Mouse (Mus musculus): Measurements from ENCODE around the gene Ldb2.

Gene Ldb2

DNA sequence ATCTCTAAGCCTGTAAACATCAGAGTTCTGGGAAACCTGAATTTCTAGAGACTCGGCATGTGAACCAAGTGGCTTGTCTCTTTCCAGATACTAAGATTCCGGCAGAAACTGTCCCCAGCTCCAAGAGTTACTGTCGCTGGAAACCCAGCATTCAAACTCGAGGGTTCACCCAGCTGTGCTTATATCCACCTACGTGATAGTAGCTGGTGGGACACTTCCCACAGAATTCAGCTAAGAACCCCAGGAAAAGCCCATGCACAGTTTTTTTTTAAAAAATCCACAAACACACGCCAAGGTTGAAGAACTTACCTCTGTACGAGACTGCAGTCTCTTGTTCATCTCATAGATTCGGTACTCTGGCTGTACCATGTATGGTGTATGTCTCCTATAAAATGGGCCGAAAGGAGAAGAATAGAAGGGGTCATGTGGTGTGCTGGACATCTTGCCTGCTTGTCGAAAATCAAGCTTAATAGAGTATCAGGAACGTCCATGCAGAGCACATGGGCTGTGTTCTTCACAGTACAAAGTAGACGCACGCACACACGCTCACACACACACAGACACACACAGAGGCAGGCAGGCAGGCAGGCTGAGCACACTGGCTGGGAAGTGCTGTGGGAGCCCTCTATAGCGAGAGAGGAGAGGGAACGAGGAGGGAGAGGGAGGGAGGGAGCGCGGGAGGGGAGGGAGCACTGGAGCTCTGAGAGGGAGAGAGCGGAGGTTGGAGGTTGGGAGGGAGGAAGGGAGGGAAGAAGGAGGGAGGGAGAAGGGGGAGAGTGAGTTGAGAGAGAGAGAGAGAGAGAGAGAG is at the start of gene Ldb2:
TSS of gene Ldb2 (minus strand) at position 628 of the 808 bp plus-strand sequence.
- DNase-seq (ENCODE audit: low spot score), result no peak

DNA sequence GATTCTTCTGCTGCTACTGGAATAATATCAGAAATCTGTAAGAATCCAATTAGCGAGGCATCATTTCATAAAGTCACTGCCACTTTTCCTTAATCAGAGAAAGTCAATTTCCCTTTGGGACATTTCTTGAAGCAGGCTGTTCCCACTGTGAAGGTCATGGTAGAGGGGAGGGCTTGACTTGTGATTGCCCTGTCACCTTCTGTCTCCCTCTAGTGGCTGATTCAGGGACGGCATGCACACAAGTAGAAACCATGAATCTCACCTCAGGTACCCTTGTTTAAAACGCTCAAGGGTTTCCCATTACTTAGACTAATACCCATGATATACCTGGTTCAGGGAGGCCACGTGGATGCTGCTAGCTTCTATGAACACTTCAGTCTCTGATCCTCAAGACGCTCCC is 31.8 kb upstream of the Ldb2 start:
- no peak for DNase-seq (ENCODE audit: low spot score)

DNA sequence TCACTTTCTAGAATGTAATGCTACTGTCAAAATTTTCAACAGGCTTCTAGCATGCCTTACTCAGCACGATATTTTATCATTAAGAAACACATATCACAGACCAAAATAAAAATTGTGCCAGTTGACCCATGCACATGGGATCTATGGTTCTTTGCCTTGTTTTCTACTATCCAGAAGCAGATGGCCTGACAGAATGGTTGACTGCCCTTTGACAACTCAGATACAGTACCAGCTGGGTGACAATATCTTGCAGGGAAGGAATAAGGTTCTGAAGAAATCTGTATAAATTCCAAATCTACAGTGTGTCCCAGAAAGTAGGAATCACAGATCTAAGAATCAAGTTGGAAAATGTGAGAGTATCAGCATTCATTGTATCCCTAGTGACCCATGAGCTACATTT is 16.0 kb upstream of the Ldb2 start:
- DNase-seq (ENCODE audit: low spot score), result no peak

DNA sequence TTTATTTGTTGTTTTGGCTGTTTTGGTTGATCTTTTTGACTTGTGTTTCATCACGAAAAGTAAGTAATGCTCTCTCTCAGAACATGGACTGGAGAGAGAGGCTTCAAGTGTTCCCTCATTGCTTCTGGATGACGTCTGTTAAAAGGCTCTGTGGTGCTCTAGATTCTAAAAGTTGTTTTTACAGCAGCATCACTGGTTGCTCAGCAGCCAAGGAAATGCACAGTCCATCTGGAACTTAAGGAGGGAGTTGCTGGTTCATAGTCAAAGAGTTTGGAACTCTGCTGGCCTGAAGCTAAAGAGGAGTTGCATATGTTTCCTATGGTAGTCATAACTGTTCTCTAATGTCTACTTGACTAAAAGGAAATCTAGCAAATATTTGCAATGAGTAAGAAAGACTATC is 6.5 kb upstream of the Ldb2 start:
- DNase-seq (ENCODE audit: low spot score), result no peak

DNA sequence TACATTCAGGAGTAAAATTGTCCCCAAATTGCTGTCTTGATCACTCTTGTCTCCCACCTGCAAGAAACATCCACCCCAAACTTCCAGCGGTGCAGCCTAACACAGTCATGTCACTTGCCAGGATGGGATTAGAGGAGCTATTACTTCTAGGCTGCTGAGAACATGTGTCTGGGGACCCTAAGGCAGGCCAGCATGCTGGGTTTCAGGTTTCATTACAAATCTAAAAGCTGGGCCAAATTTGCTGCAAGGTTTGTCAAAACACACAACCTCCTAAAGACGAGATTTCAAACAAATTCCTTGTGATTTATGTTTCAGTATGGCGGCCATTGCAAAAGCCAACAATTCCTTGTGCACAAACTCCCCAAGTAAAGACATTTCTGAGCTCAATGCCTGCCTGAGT is 1.6 kb upstream of the Ldb2 start:
- no peak for DNase-seq (ENCODE audit: low spot score)

DNA sequence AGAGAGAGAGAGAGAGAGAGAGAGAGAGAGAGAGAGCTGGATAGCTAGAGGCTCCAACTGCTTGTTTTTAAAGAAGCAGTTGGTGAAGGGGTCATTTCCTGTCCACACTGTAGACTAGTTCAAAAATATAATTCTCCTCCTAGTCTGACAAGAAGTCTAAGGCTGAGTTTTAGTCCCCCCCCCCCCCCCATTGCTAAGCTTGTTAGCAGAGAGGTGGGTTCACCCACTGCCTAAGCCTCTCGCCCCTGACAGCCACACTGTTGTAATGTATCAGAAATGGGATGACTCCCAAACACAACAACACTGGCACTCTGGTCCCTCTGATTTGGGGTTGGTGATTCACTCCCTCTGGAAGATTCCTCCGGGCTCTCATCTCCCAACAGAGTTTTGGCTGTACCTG is 381 bp upstream of the Ldb2 start:
- no peak for DNase-seq (ENCODE audit: low spot score)

DNA sequence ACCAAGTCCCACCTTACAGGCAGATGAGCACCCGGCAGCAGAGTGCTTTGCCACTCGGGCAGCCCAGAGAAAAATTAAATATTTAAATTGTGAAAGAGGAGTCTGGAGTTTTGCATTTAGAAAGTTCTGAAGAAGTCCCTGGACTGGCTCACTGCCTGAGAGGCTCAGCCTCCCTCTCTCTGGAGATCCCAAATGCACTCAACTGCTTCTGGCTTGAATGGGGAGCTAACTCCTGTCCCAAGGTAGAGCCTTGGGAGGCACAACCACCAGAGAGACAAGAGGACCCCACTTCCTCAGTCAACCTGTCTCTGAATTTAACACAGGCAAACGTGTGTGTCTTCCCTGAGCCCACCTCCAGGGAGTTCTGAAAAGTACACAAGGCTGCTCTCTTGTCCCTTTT is 987 bp downstream of the Ldb2 start:
- DNase-seq (ENCODE audit: low spot score), result no peak

DNA sequence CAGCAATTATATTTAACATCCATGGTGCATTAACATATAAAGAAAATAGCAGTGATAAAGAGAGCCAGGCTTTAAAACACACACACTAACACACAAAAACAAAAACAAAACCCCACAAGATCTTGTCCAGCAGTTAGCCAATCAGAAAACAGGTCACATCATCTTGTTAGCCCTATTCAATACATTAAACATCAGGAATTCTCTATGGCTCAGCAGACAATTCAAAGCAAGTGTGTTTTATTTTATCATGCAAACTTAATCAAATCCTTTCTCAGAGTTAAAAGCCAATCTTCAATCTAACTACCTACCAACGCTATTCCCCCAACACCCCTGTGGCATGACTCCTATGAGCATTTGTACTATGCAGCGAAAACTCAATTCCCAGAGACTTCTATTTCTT is 1.4 kb downstream of the Ldb2 start:
- DNase-seq (ENCODE audit: low spot score), result no peak

DNA sequence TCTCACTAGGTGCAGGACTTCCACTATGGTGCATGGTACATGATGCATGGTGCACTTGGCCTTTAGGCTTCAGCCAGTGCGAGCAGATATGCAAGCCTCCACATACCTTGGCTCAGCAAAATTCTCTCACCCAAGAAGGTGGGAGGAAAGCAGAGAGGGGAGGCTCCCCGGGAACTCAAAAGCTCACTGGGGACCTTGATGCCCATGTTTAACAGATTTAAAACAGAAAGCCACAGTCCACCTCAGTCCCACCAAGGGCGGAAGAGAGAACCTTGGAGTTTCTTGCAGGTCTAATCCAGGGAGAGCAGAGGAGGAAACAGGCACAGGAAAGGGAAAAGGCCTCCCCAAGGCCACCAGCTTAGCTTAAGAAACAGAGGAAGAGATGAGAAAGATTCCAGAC is 14.9 kb downstream of the Ldb2 start:
- DNase-seq (ENCODE audit: low spot score), result no peak

DNA sequence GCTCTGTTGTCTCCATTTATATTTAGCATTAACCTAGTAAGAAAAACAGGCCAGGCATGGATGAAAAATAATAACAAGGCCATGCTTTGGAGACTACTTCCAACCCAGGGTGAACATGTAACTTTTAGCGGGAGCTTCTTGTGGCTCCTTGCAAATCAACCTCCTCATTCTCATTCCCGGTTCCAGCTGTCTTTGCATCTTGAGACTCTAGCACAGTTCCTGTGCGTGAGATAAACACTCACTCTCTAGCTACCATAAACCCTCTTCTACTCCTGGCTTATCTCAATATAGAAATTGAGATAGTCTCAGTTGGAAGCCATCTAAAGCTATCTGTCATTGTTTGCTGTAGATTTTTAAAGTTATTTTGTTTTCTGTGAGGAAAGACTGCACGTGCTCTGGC is 20.1 kb downstream of the Ldb2 start:
- no peak for DNase-seq (ENCODE audit: low spot score)

DNA sequence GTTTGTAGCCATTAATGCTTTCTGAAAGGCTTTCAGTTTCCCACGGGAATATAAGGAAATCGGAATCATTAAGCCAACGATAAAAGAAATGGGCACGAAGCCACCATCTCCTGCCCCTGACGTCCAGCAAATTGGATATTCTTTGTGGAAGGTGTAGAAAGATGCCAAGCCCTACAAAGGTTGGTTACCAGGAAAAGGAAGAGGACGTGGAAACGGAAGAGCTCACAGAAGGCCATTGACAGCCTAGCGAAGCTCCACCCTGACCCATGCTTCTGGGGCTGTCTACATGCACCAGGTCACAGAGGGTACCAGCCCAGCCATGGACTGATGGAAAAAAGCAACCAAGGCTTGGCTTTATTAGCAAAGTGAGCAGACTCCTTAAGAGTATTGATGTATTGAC is 31.0 kb downstream of the Ldb2 start:
- no peak for DNase-seq (ENCODE audit: low spot score)

DNA sequence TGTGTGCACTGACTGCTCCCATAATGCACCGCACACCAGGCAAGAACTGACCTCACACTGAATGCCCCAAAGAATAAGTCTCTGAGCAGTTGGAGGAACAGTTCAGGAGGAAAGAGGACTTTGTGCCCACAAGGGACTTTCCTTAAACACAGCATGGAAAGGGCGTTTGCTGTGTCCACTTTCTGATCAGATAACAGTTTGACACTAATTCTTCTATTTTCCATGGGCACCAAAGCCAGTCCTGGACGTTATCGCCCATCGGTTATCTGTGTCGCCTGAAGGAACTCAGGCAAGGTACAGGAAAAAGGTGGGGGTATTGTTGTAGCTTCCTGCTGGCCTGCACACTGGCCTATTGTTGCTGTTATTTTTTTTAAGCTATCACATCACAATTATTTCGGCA is 34.6 kb downstream of the Ldb2 start:
- no peak for DNase-seq (ENCODE audit: low spot score)

DNA sequence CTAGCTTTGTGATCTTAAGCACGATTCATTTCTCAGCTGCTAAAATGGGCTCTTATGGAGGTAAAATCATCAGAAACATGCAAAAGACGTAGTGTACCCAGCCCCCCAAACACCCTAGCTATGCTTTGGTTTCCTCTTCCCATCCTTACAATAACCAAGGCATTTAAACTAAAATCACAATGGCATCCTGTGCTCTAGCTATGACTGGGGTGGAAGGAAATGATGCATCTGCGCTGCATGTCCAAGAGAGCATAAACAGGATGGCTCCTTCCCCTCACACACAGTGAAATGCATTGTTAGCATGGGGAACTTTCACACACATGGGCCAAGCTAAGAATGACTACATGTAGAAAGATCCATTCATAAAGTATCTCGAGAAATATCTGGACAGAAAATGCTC is 40.3 kb downstream of the Ldb2 start:
- DNase-seq (ENCODE audit: low spot score), result no peak

DNA sequence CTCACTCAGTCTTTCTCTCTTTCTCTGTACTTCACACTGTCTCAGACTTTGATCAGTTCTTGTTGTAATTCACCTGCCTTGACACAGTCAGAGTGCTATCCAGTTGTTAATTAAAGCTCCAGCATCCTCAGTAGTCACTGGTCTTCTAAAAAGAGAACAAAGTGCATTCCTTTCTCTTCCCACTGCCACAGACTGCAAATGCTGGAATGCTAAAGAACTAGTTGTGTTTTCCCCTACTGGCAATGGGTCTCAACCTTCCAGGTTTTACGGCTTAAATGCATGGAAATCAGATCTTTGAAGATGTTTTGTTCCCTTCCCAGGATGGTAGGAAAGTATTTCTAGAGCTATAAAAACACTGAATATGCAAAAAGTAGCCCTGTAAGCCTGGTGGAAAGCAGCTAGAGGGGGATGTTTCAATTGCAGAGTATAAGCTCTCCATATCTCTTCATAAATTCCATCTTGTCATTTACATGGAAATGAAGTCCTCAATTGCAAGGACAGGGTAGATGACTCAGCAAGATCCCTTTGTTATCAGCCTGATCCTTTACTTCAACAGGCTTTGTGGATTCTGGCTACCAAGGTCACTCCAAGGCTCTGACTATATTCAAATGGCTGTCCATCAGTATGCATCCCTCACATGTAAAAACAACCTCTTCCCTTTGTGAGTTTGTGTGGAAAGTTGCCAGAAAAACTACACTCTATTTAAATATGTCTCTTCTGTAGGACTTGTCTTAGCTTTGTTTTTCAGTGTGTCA is 45.1 kb downstream of the Ldb2 start:
- no peak for DNase-seq (ENCODE audit: low spot score)

DNA sequence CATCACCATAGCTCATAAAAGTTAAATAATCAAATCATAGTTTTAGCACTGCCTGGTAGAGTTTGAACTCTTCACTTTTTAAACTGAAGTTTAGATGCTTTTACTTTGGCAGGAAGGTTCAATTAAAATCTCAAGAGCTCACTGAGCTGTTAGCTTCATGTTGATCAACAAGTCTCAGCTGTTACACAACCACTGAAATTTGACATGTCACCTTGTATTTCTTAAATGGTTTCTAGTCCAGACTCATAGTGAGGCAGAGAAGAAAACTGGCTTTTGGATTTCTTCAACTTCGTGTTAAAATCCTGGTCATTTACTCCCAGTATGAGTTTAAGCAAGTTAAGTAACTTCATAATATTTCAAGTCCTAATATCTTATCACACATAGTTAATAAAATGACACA is 53.8 kb downstream of the Ldb2 start:
- peak; percentile 52 for DNase-seq (ENCODE audit: low spot score)

DNA sequence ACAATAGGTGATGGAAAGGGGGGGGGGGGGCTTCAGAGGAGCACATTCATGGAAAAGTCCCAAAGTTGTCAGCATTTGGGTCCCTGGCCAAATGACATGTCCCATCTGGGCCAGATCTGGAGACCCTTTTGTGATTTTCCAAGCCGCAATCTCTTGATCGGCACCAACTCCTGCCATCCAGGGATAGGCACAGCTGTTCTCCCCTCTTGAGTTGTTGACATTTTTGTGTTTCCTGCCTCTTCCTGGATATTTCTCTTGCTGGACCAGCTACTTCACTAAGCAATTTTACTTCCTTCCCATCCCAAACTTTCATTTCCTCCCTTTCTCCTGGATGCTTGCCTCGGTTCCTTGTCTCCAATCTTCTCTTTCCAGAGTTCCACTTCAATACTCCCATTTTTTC is 63.1 kb downstream of the Ldb2 start:
- no peak for DNase-seq (ENCODE audit: low spot score)

DNA sequence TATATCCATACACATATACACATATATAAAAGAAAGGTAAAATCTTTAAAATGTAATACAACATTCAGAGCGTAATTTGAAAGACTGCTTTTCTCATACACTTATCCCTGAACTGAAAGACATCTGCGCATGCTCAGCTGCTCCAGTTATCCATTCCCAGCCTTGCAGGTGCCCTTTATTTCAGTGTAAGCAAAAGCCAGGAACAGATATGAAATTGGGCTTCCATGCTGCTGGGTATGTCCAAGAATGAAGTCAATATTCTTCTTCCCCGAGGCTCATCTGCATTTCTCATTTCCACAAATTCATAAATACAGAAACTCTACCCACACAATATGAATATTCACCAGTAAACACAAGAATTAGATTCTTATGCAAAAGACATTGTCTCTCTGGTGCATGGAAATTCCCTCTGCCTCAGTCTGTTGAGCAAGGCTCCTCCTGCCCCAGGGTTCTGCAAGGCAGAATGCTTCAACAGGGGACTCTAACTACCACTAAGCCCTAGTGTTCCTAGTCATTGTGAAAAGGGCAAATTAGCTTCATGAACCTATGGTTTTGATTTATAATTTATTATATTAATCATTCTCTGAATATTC is 65.3 kb downstream of the Ldb2 start:
- no peak for DNase-seq (ENCODE audit: low spot score)

DNA sequence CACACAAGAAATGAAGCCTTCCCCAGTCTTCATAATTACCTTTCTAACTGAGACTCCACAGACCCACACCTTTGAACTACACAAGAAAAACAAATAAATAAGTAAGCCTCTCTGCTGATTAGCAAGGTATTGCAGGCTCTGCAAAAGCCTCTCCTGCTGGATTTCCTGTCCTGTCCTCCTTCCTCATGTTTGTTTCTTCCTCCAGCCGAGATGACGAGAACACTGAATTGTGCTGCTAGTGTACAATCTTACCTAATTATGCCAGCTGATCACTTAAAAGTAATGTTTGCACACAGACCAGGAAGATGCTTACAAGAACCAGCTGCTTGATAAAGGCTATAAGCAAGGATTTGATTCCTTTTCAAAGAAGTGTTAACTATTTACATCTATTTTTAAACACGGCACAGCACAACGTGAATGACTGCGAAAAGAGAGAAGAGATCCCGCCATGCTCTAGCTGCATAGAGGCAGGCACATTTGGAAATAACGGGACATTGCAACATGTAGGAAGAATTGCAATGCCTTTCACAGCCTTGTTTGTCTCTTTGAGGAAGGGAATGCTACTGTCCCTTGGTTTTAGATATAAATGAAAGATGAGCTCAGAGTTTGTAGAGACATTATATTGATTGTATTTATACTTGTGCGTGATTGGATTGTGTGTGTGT is 69.7 kb downstream of the Ldb2 start:
- DNase-seq (ENCODE audit: low spot score), result no peak

DNA sequence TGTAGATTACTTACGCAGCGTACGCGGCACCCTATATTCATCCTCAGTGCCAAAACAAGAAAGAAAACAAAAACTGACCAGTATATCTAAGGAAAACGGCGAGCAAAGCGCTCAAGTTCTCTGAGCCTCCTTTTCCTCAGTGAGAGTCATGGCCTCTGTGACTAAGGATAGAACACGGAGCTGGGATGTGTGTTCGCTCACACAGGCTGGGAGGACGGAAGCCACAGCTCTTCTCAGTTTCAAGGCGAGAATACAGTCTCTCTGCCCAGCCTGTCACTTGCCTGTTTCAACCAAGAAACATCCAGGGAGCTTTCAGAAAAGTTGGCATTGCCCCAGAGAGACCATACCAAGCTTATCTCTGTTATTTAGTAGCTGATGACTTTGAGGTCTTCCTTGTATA is 71.5 kb downstream of the Ldb2 start:
- no peak for DNase-seq (ENCODE audit: low spot score)

DNA sequence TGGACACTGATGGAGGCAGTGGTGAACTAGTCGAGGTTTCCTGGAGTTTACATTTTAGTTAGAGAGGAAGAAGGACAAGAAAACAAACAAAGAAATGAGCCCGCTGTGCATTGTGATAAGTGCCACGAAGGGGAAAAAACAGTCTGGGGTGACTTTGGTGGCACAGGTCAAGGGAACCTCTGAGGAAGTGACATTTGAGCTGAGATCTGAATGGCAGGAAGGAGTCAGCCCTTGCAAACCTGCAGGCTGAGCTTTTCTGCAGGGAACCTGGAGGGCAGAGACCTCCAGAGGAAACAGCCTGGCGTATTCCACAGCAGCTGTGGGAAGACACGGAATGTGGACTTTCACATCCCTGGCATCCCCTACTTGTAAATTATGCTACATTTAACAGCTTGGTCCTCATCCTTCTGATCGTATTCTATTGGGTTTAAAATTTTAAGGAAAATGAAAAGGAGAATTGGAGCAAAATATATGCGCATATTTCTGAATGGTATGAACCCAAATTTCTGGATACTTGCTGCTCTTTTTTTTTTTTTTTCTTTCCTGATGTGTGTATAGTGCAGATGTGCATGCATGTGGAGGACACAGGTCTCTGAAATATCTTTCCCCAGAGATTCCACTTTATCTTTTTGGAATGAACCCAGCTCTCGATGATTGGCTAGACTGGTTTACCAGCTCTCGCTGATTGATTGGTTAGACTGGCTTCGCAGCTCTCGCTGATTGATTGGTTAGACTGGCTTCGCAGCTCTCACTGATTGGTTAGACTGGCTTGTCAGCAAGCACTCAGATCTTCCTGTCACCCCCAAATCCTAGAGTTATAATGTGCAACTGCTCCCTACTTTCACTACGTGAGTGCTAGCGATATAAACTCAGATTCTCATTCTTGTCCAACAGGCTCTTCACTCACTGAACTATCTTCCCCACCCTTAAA is 72.7 kb downstream of the Ldb2 start:
- DNase-seq (ENCODE audit: low spot score), result no peak

DNA sequence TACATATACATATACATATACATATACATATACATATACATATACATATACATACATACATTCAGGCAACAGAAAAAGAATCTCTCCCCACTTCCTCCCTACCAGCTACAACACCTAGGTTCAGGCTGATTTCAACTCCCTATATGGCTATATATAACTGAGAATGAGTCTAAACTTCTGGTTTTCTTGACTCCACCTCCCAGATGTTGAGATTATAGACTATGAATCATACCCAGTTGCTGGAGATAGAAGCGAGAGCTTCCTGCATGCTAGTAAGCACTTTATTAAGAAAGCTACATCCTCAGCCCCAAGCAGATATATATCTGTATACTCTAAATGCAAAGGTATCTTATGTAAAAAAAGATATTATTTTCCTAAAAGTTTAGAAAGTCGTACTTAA is 74.0 kb downstream of the Ldb2 start:
- DNase-seq (ENCODE audit: low spot score), result no peak

DNA sequence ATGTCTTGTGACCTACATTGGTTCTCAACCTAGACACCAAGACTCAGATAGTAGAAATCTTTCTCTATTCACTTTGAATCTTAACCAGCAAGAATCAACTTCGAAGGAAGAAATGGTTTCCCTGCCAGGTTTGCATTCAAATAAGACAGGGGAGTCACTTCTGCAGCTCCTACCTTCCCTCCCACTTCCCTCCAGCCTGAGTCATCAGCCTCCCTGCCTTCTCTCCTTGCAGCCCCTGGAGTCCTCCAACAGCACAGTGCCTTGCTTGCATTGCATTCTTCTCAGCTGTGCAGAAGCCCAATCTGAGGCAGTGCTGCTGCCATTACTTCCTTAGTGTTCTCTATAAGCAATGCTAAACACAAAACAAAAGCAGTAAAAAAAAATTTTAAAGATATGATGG is 79.6 kb downstream of the Ldb2 start:
- no peak for DNase-seq (ENCODE audit: low spot score)
